Mouse (Mus musculus) gastrocnemius, adult 18-20 months (tissue): ENCODE results near the gene Dtx2. TPM values are rescaled to one million over a fixed set of nuclear protein-coding genes. Genes with fewer than 3 reads are reported as not detected.
"Not testable (repeated sequence)": the region's sequence is repeated elsewhere in the genome, so short reads cannot be mapped to it uniquely, and the experiment has no call there.

Experiments
- DNase-seq: peaks from one replicate; pipeline ENCODE4 v3.0.0; 2021; ENCODE audit warnings: low spot score
- total RNA-seq, 2 experiments: library from RNA; stranded (reverse); gene quantifications; 2 replicates each; pipeline ENCODE4 v1.2.3; 2021

The Dtx2 gene
- total RNA-seq, 2 experiments from 2014 or later: 7.4 to 7.6 TPM

GRCm38 (mm10) chr5:136025712-136026111 is 31.1 kb downstream of the Dtx2 start:
- DNase-seq: peak; percentile 73

- DNase-seq: no peak
Measured at GRCm38 (mm10) chr5:136026859-136027258, 32.3 kb downstream of the Dtx2 start.

GRCm38 (mm10) chr5:136027612-136028311 is 33.2 kb downstream of the Dtx2 start:
- no peak for DNase-seq

- DNase-seq: no peak
Measured at GRCm38 (mm10) chr5:136034868-136035267, 40.3 kb downstream of the Dtx2 start.

- no peak for DNase-seq
Measured at GRCm38 (mm10) chr5:136035285-136035684, 40.7 kb downstream of the Dtx2 start.

- DNase-seq: no peak
Measured at GRCm38 (mm10) chr5:136036667-136037066, 42.1 kb downstream of the Dtx2 start.

GRCm38 (mm10) chr5:136038258-136039214 is 43.9 kb downstream of the Dtx2 start, which contains the start of gene Upk3b:
Gene Upk3b, plus strand, starts transcription at chr5:136038496.
- no peak for DNase-seq

- DNase-seq: no peak
Measured at GRCm38 (mm10) chr5:136040210-136040609, 45.6 kb downstream of the Dtx2 start.

- no peak for DNase-seq
Measured at GRCm38 (mm10) chr5:136041260-136041659, 46.7 kb downstream of the Dtx2 start.

- no peak for DNase-seq
Measured at GRCm38 (mm10) chr5:136041666-136042065, 47.1 kb downstream of the Dtx2 start.

- DNase-seq: no peak
Measured at GRCm38 (mm10) chr5:136044865-136045264, 50.3 kb downstream of the Dtx2 start.

GRCm38 (mm10) chr5:136045408-136045807 is 50.8 kb downstream of the Dtx2 start:
- no peak for DNase-seq

- DNase-seq: peak; percentile 84
Measured at GRCm38 (mm10) chr5:136045987-136046386, 51.4 kb downstream of the Dtx2 start.

- not testable (repeated sequence) for DNase-seq
Measured at GRCm38 (mm10) chr5:136048541-136048940, 53.9 kb downstream of the Dtx2 start.

- no peak for DNase-seq
Measured at GRCm38 (mm10) chr5:136049926-136050325, 55.3 kb downstream of the Dtx2 start.

GRCm38 (mm10) chr5:136051231-136052085 is 56.9 kb downstream of the Dtx2 start:
- DNase-seq: peak; percentile 63

GRCm38 (mm10) chr5:136052861-136053655 is 58.5 kb downstream of the Dtx2 start:
- no peak for DNase-seq

- DNase-seq: no peak
Measured at GRCm38 (mm10) chr5:136054301-136055077, 59.9 kb downstream of the Dtx2 start, which contains the start of gene Upk3bl. Gene Upk3bl, plus strand, starts transcription at chr5:136054492.

GRCm38 (mm10) chr5:136056062-136056461 is 61.5 kb downstream of the Dtx2 start:
- DNase-seq: no peak

GRCm38 (mm10) chr5:136057085-136057484 is 62.5 kb downstream of the Dtx2 start:
- DNase-seq: no peak
